Mouse (Mus musculus): ENCODE measurements at regions not wholly inside any gene's neighbourhood (a gene's known extent, or its start where the extent isn't known, plus 50 kb on each side); places are given as distances from the start of the nearest gene placed in this dataset.

GRCm38 (mm10) chr13:60371656-60372055, 194.5 kb upstream of the Gas1 start:
- TF ChIP-seq EP300 (IDR thresholded peaks at IDR 0.05; ENCODE audit: low read depth) (no peak), CTCF (IDR thresholded peaks at IDR 0.05; ENCODE audit: low read depth) (no peak)

All from liver, postnatal 0 days (tissue).